Mouse (Mus musculus): ENCODE measurements around the gene Cenpp.

- no peak for TF ChIP-seq CTCF (IDR thresholded peaks at IDR 0.05; ENCODE audit: insufficient read depth, low read depth, low read length)
- TF ChIP-seq POLR2A (IDR thresholded peaks at IDR 0.05; ENCODE audit: insufficient read depth, low read depth, low read length) = no peak
Measured at GRCm38 (mm10) chr13:49549616-49550015, 103.0 kb downstream of the Cenpp start.

Measured in olfactory bulb, adult 2 months (tissue).